Mouse (Mus musculus): ENCODE results near the gene Erbin.

Erbin gene

DNA sequence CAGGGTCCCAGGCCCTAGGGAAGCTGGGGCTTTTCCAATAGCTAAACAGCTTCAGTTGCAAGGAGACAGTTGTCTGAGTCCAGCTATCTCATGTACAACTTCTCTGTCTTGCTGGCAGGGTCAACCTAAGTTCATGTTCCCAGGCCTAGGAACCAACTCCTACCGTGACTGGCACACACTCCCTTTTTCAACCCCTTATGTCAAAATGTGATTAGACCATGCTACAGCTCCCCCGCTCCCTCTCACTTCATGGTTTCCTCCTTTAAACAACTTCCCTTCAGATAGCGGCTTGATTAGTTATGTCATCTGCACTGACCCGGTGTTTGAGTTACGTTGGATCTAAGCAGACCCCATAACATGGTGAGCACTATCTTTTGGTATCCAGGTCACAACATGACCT lies 112.8 kb downstream of the Erbin start:
- no peak for DNase-seq (ENCODE audit: low spot score)

DNA sequence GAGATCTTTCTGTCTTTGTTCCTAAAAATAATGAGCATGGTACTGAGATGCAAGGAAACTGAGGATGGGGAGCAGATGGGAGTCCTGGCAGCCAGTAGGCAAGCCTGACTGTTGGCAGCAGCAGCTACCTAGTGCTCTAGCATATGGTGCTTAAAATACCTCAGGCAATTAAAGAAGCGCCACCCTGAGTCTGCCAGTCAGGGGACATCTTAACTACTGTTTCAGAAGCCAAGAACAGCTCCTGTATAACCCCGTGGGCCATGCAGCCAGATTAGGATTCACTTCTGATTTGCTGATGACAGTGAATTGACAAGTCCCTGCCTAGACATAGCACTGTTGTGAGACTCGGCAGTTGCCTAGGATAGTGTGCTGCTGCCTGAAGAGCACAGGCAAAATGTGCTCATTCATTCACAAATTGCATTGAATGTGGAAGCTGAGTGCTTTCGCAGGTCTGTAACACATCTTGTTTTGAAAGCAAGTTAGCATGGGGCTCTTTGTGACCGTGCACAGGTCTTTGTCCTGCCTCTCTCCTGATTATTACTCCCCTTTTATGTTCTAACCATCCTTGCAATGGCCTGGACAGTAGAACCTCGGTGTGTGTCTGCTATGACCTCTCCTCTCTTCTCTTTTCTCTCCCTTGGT lies 114.0 kb downstream of the Erbin start:
- DNase-seq (ENCODE audit: low spot score): peak; percentile 29

DNA sequence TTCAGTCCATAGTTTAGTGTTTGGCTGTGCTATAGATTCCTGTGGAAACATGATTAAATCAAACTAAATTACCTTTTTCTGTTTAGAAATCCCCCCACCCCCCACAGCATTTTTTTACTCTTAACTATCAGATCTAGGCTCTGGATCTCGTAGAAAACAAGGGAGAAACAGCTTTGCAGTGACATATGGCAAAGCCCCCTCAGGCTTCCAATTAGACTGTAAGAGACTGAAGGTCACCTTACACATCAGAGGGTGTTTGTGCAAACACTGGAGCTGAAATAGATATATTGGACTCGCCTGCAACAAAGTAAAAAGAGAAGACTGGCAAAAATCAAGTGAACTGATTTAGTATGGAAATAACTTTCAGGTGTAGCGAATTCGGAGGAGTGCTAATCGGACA lies 116.6 kb downstream of the Erbin start:
- no peak for DNase-seq (ENCODE audit: low spot score)

DNA sequence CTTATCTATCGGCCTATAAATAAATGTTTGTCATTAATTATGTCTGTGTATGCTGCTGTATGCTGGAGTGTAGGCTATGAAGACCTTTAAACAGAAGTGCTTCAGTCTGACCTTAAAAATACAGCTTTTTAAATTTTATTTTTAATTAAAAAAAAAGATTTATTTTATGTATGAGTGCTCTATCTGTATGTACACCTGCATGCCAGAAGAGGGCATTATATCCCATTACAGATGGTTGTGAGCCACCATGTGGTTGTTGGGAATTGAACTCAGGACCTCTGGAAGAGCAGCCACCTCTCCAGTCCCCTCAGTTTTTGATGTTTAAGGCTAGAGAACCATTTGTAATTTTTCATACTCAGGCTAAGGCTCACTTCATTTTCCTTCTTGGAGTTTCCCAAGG lies 119.3 kb downstream of the Erbin start:
- DNase-seq (ENCODE audit: low spot score): no peak

DNA sequence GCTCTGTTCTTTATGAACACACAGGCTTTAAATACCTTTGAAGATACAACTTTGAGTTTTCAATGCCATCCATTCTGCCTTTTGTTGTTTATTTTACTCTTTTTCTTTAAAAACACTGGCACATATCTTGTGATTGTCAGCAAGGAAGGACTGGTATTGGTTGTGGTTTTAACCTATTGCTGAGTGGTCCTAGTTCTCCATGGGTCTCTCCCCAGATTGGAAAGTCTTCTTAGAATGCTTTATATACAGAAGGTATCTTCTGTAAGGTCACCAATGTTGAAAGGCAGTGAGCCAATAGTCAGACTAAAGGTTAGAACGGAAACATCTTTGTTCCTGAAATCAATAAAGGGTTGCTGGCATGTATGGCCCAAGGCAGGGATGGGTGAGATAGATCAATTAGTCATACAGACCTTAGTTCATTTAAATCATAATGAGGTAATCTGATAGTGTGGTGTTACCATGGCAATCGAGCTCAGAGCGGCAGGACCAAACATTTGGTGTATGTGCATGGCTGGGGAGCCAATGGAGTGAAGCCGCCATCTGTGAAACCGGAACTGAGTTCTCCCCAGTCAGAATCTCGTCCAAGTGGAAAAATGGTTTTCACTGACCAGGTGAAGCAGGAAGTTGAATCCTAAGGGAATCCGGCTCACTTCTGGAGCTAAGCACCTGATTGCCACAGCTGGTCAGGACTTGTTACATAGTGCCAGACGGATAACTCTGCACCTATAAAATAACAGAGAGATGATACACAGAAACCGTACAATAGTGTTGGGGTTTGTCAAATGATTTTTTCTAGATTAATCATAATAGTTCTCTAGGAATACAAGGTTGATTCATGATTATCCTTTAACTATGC lies 125.4 kb downstream of the Erbin start:
- DNase-seq (ENCODE audit: low spot score): no peak

DNA sequence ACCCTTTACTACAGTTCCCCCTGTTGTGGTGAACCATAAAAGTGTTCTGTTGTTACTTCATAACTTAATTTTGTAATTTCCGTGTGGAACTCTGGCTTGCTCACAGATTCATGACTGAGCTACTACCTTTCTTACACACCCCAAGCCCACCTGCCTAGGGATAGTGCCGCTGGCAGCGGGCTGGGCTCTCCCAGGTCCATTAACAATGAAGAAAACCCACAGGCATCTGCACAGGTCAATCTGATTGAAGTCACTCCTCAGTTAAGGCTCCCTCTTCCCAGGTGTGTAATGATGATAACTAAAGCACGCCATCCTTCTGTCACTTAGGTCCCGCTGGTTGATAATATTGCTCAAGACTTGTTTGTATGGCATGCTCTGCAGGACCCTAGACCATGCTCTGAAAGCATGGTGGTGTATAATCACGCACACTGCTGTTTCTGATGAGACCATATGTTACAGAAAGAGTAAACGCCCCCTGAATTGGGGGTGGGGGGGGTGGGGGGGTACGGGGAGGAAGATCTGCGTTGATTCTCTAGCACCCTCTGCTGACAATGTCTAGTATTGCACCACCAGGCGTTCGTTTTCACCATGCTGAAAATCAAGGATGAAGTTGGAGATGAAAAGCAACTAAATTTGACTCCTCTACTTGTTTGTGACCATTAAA lies 140.3 kb downstream of the Erbin start:
- no peak for DNase-seq (ENCODE audit: low spot score)

DNA sequence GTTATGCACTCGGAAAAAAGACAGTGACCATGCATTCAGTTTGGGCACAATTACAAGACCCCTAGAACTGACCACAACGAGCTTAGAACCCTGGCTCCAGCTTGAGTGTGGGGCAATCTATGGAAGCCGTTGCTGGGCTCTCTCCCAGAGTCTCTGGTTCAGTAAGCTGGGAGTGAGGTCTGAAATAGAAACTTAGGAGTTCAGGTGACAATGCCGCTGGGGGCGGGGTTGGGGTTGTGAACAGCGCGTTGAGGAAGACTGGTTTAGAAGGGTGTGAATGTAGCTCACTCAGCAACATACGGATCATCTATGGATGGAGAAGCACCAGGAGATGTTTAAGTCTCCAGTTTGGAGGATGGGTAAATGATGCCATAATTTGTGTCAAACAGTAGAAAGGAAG lies 143.2 kb downstream of the Erbin start:
- no peak for DNase-seq (ENCODE audit: low spot score)

DNA sequence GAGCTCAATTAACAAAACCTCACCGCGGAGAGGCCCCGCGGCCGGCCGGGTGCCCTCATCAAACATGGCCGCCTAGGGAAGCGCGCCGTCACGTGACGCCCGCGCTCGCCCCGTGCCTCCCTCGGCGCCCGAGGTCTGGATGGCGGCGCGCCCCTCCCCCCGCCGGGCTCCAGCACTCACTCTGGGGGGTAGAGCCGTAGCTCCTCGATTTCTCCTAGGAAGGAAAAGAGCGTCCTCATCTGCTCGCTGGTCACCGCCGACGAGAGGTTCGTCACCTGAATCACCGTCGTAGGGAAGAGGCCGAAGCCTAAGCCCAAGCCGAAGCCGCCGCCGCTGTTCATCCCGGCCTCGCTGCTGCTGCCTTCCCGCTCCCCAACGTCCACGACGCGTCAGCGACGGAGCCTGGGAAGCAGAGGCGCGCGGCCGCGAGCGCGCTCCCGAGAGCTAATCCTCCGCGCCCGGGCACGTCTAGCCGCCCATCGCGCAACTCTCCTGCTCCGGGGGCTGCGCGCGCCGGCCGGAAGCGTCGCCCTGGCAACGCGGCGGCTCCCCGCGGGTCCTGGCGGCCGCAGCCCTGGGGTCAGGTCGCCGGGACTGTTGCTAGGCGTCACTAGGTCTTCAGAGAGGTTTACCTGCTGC lies 146.1 kb downstream of the Erbin start, which contains the start of gene Srek1:
Gene Srek1 (minus strand): TSS at position 490 of the 639 bp plus-strand sequence.
- DNase-seq (ENCODE audit: low spot score): peak; percentile 83

DNA sequence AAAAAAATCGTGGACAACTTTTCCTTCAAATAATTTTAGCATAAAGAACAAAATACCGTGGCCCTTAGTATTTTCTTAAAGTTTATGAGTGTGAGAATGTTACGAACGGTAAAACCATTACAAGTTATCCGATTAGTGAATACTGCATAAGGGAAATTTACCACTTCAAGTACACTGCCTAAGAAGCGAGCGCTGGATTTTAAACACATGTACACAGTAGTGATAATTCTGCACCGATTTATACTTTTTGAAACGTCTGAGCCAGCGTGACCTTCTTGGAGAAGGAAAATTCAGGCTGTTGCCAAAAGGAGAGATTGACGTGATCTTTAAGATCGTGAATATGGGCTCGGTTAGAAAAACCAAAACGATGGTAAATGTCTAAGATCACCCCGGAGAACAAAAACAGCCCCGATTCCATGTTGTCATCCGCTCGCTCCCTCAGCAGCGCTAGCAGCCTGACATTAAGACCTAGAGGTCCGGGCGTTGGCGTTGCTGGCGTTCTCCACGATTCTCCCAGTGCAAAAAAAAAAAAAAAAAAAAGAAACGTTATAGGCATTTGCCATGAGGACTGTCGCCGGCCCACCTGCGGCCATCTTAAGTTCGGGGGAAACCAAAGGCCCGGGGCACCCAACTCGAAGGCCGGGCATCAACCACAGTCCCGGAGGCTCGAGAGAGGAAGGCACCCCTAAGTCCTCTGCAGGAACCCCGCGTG lies 146.8 kb downstream of the Erbin start:
- no peak for DNase-seq (ENCODE audit: low spot score)

DNA sequence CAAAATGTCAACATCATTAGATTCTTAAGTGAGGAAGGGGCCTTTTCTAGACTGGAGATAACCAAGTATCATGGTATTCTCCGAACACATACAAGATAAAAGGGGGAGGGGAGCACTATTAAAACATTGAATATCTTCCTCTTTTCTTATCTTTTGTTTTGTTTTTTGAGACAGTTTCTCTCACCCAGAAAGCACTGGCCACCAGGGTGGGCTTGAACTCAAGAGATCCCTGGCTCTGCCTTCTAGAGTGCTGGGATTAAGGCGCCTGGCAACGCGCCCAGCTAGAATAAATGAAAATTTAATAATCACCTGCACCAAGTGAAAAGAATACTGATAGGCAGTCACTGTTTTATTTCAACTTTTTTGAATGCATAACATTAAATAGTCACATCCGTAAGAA lies 147.4 kb downstream of the Erbin start:
- DNase-seq (ENCODE audit: low spot score): no peak

DNA sequence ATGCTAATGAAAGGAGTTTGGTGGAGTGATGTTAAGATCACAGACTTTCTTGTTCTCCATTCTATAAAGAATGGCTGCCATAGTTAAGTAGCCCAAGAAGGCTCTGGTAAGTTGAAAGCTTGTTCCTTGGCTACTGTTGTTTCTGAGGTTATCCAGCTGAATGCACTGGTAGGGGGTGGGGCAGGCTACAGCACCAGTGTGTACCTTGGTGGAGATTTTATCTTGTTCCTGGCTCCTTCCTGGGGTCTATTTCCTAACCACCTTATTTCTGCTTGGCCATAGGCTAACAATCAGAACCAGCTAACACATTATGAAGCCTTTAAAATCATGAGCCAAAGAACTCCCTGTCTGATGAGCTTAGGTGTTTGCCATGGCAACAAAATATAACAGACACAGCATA lies 149.5 kb downstream of the Erbin start:
- DNase-seq (ENCODE audit: low spot score): no peak

Data from layer of hippocampus, adult 9-10 months (tissue).